Mouse (Mus musculus) cerebellum, adult 9-11 months (tissue): ENCODE results near the gene Olfr1043.
"Not testable (repeated sequence)": the region's sequence is repeated elsewhere in the genome, so short reads cannot be mapped to it uniquely, and the experiment has no call there.

Experiments
- DNase-seq: peaks from one replicate; pipeline ENCODE4 v3.0.0; 2022

Gene Olfr1043

GRCm38 (mm10) chr2:86167422-86167821 is at the start of gene Olfr1043:
Gene Olfr1043 (minus strand): TSS chr2:86167522.
- DNase-seq: no peak

GRCm38 (mm10) chr2:86202909-86203308 is 35.6 kb upstream of the Olfr1043 start, which contains the start of gene Olfr1045:
Gene Olfr1045 (minus strand): TSS chr2:86203009.
- DNase-seq: no peak

GRCm38 (mm10) chr2:86195863-86196262 is 28.5 kb upstream of the Olfr1043 start:
- no peak for DNase-seq

- DNase-seq: no peak
Measured at GRCm38 (mm10) chr2:86185583-86185982, 18.3 kb upstream of the Olfr1043 start, which contains the start of gene Olfr52. Gene Olfr52 (minus strand): TSS chr2:86185683.

GRCm38 (mm10) chr2:86179950-86180349 is 12.6 kb upstream of the Olfr1043 start:
- DNase-seq: no peak

GRCm38 (mm10) chr2:86177720-86178119 is 10.4 kb upstream of the Olfr1043 start, which contains the start of gene Olfr1044:
Gene Olfr1044 (minus strand): TSS chr2:86177820.
- no peak for DNase-seq

GRCm38 (mm10) chr2:86175422-86175821 is 8.1 kb upstream of the Olfr1043 start:
- DNase-seq: not testable (repeated sequence)

- DNase-seq: no peak
Measured at GRCm38 (mm10) chr2:86161738-86162137, 5.6 kb downstream of the Olfr1043 start, which contains the start of gene Olfr1042. Gene Olfr1042 (minus strand): TSS chr2:86161838.

- DNase-seq: no peak
Measured at GRCm38 (mm10) chr2:86146632-86147031, 20.7 kb downstream of the Olfr1043 start, which contains the start of gene Olfr1040. Gene Olfr1040 (minus strand): TSS chr2:86146732.

- no peak for DNase-seq
Measured at GRCm38 (mm10) chr2:86135828-86136227, 31.5 kb downstream of the Olfr1043 start, which contains the start of gene Olfr1039. Gene Olfr1039 (minus strand): TSS chr2:86135928.
